Mouse (Mus musculus): ENCODE measurements at regions not wholly inside any gene's neighbourhood (a gene's known extent, or its start where the extent isn't known, plus 50 kb on each side); places are given as distances from the start of the nearest gene placed in this dataset.

GRCm38 (mm10) chr6:117237096-117237495 is 68.8 kb downstream of the Cxcl12 start:
- TF ChIP-seq USF2 (IDR thresholded peaks at IDR 0.05; ENCODE audit: borderline replicate concordance in 1 of 2, insufficient read depth in 1 of 2, low read depth in 1 of 2, low read length in 2 of 2): no peak
- TF ChIP-seq MEF2A (IDR thresholded peaks at IDR 0.05; ENCODE audit: extremely low read depth, insufficient replicate concordance, low read depth, low read length, poor library complexity, severe bottlenecking): no peak
- TF ChIP-seq POLR2A (IDR thresholded peaks at IDR 0.05; ENCODE audit: control insufficient read depth in 1 of 2, insufficient read depth in 1 of 2, low read depth in 1 of 2, low read length in 2 of 2, poor library complexity in 1 of 2): no peak
- TF ChIP-seq ZC3H11A (IDR thresholded peaks at IDR 0.05; ENCODE audit: low read depth, low read length): no peak
- no peak for TF ChIP-seq NRF1 (IDR thresholded peaks at IDR 0.05; ENCODE audit: insufficient read depth, low read depth, low read length, poor library complexity, severe bottlenecking)
- no peak for TF ChIP-seq CHD1 (IDR thresholded peaks at IDR 0.05; ENCODE audit: low read depth, low read length)
- no peak for TF ChIP-seq ZKSCAN1 (IDR thresholded peaks at IDR 0.05; ENCODE audit: low read depth, low read length)
- no peak for TF ChIP-seq SMC3 (IDR thresholded peaks at IDR 0.05; ENCODE audit: low read depth, low read length)
- TF ChIP-seq BHLHE40 (IDR thresholded peaks at IDR 0.05; ENCODE audit: borderline replicate concordance, low read depth, low read length): no peak
- no peak for TF ChIP-seq JUND (IDR thresholded peaks at IDR 0.05; ENCODE audit: low read depth, low read length)
- TF ChIP-seq ETS1 (IDR thresholded peaks at IDR 0.05; ENCODE audit: low read depth, low read length): no peak
- TF ChIP-seq RCOR1 (IDR thresholded peaks at IDR 0.05; ENCODE audit: low read depth, low read length): no peak
- no peaks in the 10 kb centered on the region for H3K4me1 ChIP-seq (ENCODE audit: control insufficient read depth in 1 of 2, insufficient read depth in 2 of 2, low read length in 2 of 2)
- no peak overlapping the region for H3K9ac ChIP-seq (ENCODE audit: control insufficient read depth, low read depth, low read length, poor library complexity, severe bottlenecking)
- H3K79me2 ChIP-seq (ENCODE audit: control insufficient read depth, insufficient read depth, low read length, poor library complexity): no peaks in the 10 kb centered on the region
- H3K9me3 ChIP-seq (replicated peaks; ENCODE audit: insufficient read depth, low read length): no peaks in the 10 kb centered on the region
- H3K27me3 ChIP-seq (ENCODE audit: control insufficient read depth in 1 of 2, insufficient read depth in 2 of 2, low read length in 2 of 2): no peaks in the 10 kb centered on the region
- no peak overlapping the region for H3K27ac ChIP-seq (ENCODE audit: control insufficient read depth, low read depth, low read length)
- H3K4me3 ChIP-seq (ENCODE audit: control insufficient read depth in 1 of 2, insufficient read depth in 1 of 2, low read depth in 2 of 2, low read length in 2 of 2): no peak overlapping the region
- no peak for DNase-seq (ENCODE audit: low read depth, low spot score)
- H3K36me3 ChIP-seq (ENCODE audit: control insufficient read depth in 1 of 2, insufficient read depth in 2 of 2, low read length in 2 of 2): no peaks in the 10 kb centered on the region

GRCm38 (mm10) chr6:117241206-117241605 is 72.9 kb downstream of the Cxcl12 start:
- H3K9me3 ChIP-seq (replicated peaks; ENCODE audit: insufficient read depth, low read length): no peaks in the 10 kb centered on the region
- TF ChIP-seq MAX (IDR thresholded peaks at IDR 0.05; ENCODE audit: low read length) (no peak), GATA1 (IDR thresholded peaks at IDR 0.05; ENCODE audit: low read depth, low read length) (no peak), MXI1 (IDR thresholded peaks at IDR 0.05; ENCODE audit: low read depth, low read length) (no peak), ELF1 (IDR thresholded peaks at IDR 0.05; ENCODE audit: low read depth, low read length) (no peak), CHD2 (IDR thresholded peaks at IDR 0.05; ENCODE audit: low read length) (no peak), ZMIZ1 (IDR thresholded peaks at IDR 0.05; ENCODE audit: low read depth, low read length) (no peak), BHLHE40 (IDR thresholded peaks at IDR 0.05; ENCODE audit: borderline replicate concordance, low read depth, low read length) (no peak), ZNF384 (IDR thresholded peaks at IDR 0.05; ENCODE audit: low read depth, low read length) (no peak)

More at GRCm38 (mm10) chr6:117241206-117241605, 72.9 kb downstream of the Cxcl12 start:
- H3K9ac ChIP-seq (ENCODE audit: control insufficient read depth, low read depth, low read length, poor library complexity, severe bottlenecking): no peak overlapping the region
- H3K36me3 ChIP-seq (ENCODE audit: control insufficient read depth in 1 of 2, insufficient read depth in 2 of 2, low read length in 2 of 2): no peaks in the 10 kb centered on the region
- no peak overlapping the region for H3K27ac ChIP-seq (ENCODE audit: control insufficient read depth, low read depth, low read length)
- DNase-seq (ENCODE audit: low read depth, low spot score): no peak
- H3K27me3 ChIP-seq (ENCODE audit: control insufficient read depth in 1 of 2, insufficient read depth in 2 of 2, low read length in 2 of 2): no peaks in the 10 kb centered on the region
- H3K4me1 ChIP-seq (ENCODE audit: control insufficient read depth in 1 of 2, insufficient read depth in 2 of 2, low read length in 2 of 2): no peaks in the 10 kb centered on the region
- no peak overlapping the region for H3K4me3 ChIP-seq (ENCODE audit: control insufficient read depth in 1 of 2, insufficient read depth in 1 of 2, low read depth in 2 of 2, low read length in 2 of 2)
- H3K79me2 ChIP-seq (ENCODE audit: control insufficient read depth, insufficient read depth, low read length, poor library complexity): no peaks in the 10 kb centered on the region
